Mouse (Mus musculus) right cerebral cortex, adult 18-20 months (tissue): ENCODE results near the gene Gm19684.
A peak's percentile ranks its signal among the peaks of the same experiment; 100 is the strongest.
"Not testable (repeated sequence)": the region's sequence is repeated elsewhere in the genome, so short reads cannot be mapped to it uniquely, and the experiment has no call there.

Experiments used
- DNase-seq: peaks from one replicate; pipeline ENCODE4 v3.0.0; 2022; ENCODE audit warnings: mixed read lengths

Gene Gm19684

GRCm38 (mm10) chr17:36121352-36122020, at the start of gene Gm19684:
Gene Gm19684 (plus strand): TSS chr17:36121678.
- DNase-seq: peak; percentile 43

GRCm38 (mm10) chr17:36081901-36082300, 39.6 kb upstream of the Gm19684 start:
- not testable (repeated sequence) for DNase-seq

- not testable (repeated sequence) for DNase-seq
Observed at GRCm38 (mm10) chr17:36082519-36083232, 38.8 kb upstream of the Gm19684 start.

- no peak for DNase-seq
Observed at GRCm38 (mm10) chr17:36083266-36083869, 38.1 kb upstream of the Gm19684 start.

- no peak for DNase-seq
Observed at GRCm38 (mm10) chr17:36083870-36084451, 37.5 kb upstream of the Gm19684 start.

- DNase-seq: not testable (repeated sequence)
Observed at GRCm38 (mm10) chr17:36085976-36086375, 35.5 kb upstream of the Gm19684 start.

GRCm38 (mm10) chr17:36091933-36092332, 29.5 kb upstream of the Gm19684 start:
- DNase-seq: not testable (repeated sequence)

- DNase-seq: not testable (repeated sequence)
Observed at GRCm38 (mm10) chr17:36092520-36092919, 29.0 kb upstream of the Gm19684 start.

GRCm38 (mm10) chr17:36093936-36094335, 27.5 kb upstream of the Gm19684 start:
- no peak for DNase-seq

GRCm38 (mm10) chr17:36099603-36100002, 21.9 kb upstream of the Gm19684 start:
- not testable (repeated sequence) for DNase-seq

- DNase-seq: not testable (repeated sequence)
Observed at GRCm38 (mm10) chr17:36102091-36102490, 19.4 kb upstream of the Gm19684 start.

GRCm38 (mm10) chr17:36110129-36110528, 11.3 kb upstream of the Gm19684 start:
- not testable (repeated sequence) for DNase-seq

- DNase-seq: peak; percentile 31
Observed at GRCm38 (mm10) chr17:36110641-36111509, 10.6 kb upstream of the Gm19684 start.

GRCm38 (mm10) chr17:36111510-36111868, 10.0 kb upstream of the Gm19684 start:
- peak; percentile 31 for DNase-seq

- not testable (repeated sequence) for DNase-seq
Observed at GRCm38 (mm10) chr17:36113979-36114593, 7.4 kb upstream of the Gm19684 start.

GRCm38 (mm10) chr17:36116545-36116944, 4.9 kb upstream of the Gm19684 start:
- not testable (repeated sequence) for DNase-seq

GRCm38 (mm10) chr17:36120839-36121238, 639 bp upstream of the Gm19684 start:
- DNase-seq: not testable (repeated sequence)

GRCm38 (mm10) chr17:36124111-36124510, 2.6 kb downstream of the Gm19684 start:
- not testable (repeated sequence) for DNase-seq

- DNase-seq: not testable (repeated sequence)
Observed at GRCm38 (mm10) chr17:36128525-36128924, 7.0 kb downstream of the Gm19684 start.

- not testable (repeated sequence) for DNase-seq
Observed at GRCm38 (mm10) chr17:36128968-36129817, 7.7 kb downstream of the Gm19684 start, which contains the start of gene Gm7030. Gene Gm7030 (minus strand): TSS chr17:36129425.
